Mouse (Mus musculus) left cerebral cortex, postnatal 36 days (tissue): ENCODE measurements around the gene Dnajc16. TPM values are rescaled to one million over a fixed set of nuclear protein-coding genes. Genes with fewer than 3 reads are reported as not detected.
"Not testable (repeated sequence)": the region's sequence is repeated elsewhere in the genome, so short reads cannot be mapped to it uniquely, and the experiment has no call there.

ENCODE experiments used
- DNase-seq, 2 experiments: peaks; one replicate each; pipeline ENCODE4 v3.0.0; 2021 to 2022; ENCODE audit warnings: low spot score in 2 of 2, mixed read lengths in 1 of 2
- intact Hi-C: fragments of 180-260 bp; cut with DNase I; formaldehyde crosslinking; loops from one replicate; pipeline ENCODE4 v1.15.1; 2025
- total RNA-seq, 2 experiments: library from RNA; stranded (reverse); gene quantifications; 2 replicates each; pipeline ENCODE4 v1.2.3; 2021

Gene Dnajc16
- total RNA-seq, 2 experiments from 2014 or later: 39.7 to 41.9 TPM

DNA sequence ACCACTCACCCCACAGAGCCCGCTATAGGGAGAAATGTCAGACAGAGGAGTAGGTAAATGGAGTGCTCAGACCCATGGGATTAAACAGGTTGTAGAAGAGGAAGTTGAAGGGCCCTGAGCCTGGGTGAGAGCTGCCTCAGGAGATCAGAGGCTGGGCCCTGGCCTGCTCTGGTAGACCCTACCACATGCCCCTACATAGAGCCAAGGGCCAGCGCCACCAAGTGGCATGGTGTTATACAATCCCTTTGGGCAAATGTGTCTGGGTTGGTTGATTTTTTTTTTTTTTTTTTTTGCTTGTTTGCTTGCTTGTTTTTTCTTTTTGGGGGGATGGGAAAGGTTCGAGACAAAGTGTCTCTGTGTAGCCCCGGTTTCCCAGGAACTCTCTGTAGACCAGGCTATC lies 13.4 kb upstream of the Dnajc16 start:
- no peak for DNase-seq
- intact Hi-C loops: no loop called here

DNA sequence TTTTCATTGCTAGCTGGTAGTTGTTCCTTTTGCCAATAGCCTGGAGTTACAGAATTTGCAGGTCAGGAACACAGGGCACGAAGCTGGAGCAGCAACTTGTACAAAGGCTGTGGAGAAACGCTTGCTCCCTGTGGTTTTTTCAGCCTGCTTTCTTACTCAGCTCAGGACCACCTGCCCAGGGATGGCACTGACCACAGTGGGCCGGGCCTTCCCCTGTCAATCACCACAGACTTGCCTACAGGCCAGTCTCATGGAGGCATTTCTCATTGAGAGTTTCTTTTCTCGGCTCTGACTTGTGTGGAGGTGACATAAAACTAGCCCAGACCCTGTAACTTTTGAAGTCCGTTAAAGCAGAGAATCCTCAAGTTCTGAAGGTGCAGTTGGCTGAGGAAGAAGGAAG lies 6.8 kb upstream of the Dnajc16 start:
- no peak for DNase-seq
- intact Hi-C loops: no loop called here

DNA sequence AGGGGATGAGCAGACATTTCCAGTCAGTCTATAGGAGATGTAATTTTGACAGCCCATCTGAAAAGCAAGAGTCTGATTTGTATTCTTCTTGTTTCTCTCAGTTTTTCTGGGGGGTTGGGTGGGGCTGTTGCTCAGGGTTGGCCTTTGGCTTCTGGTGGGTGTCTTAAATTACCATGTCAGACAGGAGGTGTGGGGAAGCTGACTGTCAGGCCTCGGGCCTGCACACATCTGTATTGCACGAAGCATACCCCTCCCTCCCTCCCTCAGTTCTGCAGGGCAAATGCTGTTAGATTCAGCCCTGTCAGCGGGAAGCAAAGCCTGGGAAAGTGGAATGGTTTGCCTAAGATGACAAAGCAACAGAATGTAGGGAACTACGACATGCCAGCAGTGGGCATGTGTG lies 6.2 kb upstream of the Dnajc16 start:
- intact Hi-C loops: no loop called here

DNA sequence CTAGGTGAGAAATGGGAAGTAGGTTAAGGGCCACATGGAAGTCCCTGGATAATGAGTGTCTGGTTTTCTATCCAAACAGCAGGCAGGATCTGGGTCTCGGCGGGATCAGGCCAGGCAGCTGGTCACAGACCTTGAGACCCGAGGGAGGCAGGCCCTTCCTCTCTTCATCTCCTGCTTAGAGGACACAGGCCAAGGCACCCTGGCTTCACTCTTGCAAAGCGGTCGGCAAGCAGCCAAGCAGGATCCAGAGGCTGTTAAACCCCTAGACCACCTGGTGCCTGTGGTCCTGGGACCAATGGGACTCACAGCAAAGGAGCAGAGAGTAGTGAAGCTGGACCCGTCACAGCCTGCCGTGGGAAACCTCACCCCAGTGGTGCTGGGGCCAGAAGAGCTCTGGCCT lies 5.6 kb upstream of the Dnajc16 start:
- intact Hi-C loops: no loop called here
- DNase-seq: no peak

More for the DNA sequence above, 6.2 kb upstream of the Dnajc16 start:
- no peak for DNase-seq

DNA sequence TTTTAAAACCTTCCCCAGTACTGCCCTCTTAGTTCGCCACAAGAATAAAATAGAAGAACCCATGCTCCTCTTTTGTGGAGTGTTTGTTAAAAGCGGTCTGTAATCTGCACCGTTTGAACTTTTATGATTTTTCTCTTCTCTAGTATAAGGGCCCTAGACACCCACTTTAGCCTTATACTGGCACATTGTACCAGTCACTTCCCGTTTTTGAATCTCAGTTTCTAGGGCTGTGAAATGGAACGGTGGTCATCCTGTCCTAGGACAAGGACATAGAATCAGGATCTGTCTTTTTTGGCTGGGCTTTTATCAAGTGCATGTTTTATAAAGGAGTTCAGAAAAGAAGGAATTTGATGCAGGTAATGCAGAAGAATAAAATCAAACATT lies 3.4 kb upstream of the Dnajc16 start:
- intact Hi-C loops: loop anchor here (5.0 kb wide), 1 partner anchor 72 kb away; the partner anchor contains the start of gene Ddi2
- DNase-seq: no peak

DNA sequence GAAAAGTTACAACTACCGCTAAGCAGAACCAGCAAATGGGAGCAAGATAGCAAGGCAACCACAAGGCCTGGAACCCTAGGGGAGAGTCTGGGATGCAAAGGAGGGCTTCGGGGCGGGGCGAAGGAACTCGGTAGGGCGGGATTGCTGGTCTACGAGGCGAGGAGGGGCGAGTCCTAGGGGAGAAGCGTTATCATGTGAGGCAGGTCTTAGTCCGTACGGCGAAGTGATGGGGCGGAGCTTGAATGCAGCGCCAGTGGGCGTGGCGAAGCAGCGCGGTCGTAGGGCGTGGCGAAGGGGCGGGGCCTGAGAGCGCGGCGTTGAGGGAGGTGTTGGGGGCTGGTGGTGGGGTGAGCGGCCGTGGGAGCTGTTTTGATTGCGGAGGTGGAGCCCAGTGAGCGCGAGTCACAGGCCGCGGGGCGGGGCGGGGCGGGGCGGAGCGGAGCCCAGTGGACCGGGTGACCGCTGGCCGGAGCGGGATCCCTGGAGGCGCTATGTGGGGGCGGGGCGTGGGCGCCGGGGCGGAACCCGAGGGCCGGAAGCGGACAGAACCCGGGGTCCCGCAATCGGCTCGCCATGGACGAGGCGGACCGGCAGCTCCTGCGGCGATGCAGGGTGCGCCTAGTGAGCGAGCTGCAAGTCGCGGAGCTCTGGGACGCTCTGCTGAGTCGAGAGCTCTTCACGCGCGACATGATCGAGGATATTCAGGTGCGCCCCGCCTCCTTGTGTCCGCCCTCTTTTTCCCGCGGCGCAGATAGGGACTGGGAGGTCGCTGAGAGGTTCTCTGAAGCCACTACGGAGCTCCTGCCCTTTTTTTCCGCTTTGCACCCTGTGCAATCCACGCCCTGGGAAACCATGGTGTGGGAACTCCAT lies 2.8 kb upstream of the Dnajc16 start, which contains the start of gene Casp9:
Gene Casp9, plus strand, starts transcription at position 331 of the 870 bp plus-strand sequence.
- intact Hi-C loops: loop anchor here (5.0 kb wide), 1 partner anchor 71 kb away; the partner anchor contains the start of gene Ddi2

DNA sequence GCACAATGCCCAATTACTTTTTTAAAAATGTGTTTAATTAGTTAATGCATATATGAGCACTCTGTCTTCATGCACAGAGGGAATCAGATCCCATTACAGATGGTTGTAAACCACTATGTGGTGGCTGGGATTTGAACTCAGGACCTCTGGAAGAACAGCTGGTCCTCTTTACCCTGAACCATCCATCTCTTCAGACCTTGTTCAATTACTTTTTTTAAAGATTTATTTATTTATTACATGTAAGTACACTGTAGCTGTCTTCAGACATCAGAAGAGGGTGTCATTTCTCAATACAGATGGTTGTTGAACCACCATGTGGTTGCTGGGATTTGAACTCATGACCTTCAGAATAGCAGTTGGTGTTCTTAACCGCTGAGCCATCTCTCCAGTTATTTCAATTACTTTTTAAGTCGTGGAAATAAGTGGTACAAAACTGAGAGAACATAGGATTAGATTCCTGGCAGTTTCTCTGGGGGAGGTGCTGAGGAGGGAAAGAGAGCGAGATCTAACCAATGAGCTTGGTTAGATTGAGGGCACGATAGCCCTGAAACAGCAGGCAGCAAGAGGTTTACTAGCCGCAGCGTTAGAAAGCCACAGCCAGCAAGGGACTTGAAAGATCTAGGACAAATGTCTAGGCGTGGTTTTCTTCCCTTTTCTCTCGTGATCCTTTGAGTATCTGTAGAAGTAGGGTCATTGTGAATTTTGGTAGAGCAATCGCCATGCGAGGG lies 2.0 kb upstream of the Dnajc16 start:
- intact Hi-C loops: loop anchor here (5.0 kb wide), 1 partner anchor 70 kb away; the partner anchor contains the start of gene Ddi2
- DNase-seq: no peak

More for the DNA sequence above, 2.8 kb upstream of the Dnajc16 start, which contains the start of gene Casp9:
- DNase-seq: peak; percentile 94 to 96

DNA sequence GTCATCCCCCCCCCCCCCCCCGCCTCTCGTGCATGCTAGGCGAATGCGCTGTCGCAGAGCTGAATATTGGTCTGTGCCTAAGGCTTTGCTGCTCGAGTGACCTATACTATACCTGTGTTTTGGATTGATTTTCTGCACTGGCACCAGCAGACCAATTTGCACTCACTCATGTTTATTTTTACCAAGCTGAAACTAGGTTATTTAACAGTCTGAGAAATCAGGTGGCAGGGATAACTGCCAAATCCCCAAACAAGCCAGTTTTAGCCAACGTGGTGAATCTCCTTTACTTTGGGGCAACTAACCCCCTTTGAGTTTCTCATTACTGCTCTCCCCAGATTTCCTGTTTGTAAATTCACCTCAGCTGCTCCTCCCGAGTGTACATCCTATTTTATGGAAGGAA lies 1.2 kb upstream of the Dnajc16 start:
- DNase-seq: no peak
- intact Hi-C loops: loop anchor here (5.0 kb wide), 1 partner anchor 70 kb away; the partner anchor contains the start of gene Ddi2

DNA sequence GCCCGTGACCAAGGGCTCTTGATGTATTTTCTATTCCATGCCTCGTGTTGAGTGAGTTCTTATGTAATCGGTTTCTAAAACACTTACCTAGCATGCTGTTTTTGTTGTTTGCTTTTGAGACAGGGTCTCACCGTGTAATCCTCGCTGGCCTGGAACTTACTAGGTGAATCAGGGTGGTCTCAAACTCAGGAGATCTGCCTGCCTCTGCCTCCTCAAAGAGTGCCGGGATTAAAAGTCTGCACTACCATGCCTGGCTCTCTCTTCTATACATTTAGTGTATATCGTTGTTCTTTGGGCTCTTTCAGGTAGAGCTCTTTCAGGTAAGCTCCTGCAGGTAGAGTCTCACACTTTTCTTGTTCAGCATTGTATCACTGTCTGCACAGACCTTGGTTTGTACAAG lies 755 bp upstream of the Dnajc16 start:
- DNase-seq: no peak
- intact Hi-C loops: loop anchor here (5.0 kb wide), 1 partner anchor 69 kb away; the partner anchor contains the start of gene Ddi2

DNA sequence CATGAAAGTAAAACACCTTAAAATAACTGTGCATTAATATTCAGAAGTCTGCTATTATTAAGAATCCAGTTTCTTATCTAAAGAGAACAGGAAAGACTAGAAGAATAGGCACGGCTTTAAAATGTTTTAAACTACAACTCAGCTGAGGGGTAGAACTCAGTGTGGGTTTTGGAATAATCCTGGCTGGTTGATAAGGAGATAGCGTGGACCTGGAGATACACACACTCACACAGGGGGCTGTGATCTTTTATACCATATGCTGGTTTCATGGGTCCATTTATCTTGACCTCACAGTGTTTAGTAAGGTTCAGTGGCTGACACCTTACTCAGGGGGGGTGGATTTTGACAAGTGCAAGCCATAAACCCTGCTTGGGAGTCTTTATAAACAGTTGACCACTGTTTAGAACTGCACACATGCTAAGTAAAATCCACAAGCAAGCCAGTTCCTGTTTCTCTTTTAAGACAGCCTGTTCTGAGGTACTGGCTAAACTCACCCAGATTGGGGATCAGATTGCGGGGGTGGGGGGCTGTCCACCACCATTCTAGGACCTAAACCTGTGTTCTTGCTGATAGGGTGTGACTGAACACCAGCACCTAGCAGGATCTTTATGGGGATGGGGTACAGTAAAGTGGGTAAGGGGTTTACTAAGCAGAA lies 1.0 kb downstream of the Dnajc16 start:
- intact Hi-C loops: loop anchor here (5.0 kb wide), 1 partner anchor 67 kb away; the partner anchor contains the start of gene Ddi2
- no peak for DNase-seq

DNA sequence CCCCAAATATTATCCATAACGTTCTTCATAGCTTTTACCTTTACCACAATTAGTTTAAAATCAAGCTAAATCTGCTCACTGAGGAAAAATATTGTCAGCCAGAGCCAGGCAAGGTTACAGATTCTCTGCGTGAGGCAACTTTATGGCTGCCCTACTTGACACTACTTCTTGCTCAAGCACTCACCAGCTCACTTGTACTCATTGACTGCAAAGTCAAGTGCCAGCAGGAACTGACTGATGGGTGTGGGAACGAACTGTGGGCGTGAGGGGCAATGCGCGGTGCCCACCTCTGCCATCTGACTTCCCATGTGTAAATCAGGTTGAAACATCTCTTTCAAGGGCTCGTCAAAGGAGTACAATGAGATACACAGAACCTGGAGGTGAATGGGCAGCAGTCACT lies 3.3 kb downstream of the Dnajc16 start:
- intact Hi-C loops: no loop called here
- DNase-seq: no peak

DNA sequence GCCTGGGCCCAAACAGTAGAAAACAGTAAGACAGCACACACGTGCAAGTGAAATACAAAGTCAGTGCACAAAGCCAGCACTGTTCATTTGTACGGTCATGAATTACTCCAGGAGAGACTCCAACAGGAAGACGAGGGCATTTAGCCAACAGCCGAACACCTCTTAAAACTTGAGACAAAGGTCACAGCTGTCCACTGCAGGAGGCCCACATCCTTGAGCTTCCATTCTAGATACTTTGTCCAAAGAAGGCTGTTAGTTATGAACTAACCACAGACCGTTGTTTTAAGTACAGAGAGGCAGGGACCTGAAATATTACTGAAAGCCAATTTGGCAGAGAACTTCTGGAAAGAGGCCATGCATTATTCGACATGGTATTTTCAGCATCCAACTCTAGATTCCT lies 3.7 kb downstream of the Dnajc16 start:
- intact Hi-C loops: no loop called here

DNA sequence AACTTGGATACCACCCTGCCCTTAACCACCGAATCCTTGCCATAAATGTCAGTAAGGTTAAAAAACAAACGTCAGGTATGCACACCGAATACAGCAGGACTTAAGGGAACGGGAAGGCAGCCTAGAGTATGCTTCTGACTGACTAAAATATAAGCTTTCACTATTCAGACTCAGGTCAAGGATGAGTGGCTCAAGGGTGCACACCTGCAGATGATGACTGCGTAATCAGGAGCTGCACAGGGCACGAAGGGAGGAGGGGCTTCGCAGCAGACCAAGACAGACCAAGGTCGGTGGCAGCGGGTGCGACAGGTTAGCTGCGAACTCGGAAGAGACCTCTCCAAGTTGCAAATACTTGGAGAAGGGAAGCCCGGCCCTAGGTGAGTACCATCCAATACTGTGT lies 4.6 kb downstream of the Dnajc16 start:
- intact Hi-C loops: no loop called here
- no peak for DNase-seq

More for the DNA sequence above, 3.7 kb downstream of the Dnajc16 start:
- DNase-seq: no peak

DNA sequence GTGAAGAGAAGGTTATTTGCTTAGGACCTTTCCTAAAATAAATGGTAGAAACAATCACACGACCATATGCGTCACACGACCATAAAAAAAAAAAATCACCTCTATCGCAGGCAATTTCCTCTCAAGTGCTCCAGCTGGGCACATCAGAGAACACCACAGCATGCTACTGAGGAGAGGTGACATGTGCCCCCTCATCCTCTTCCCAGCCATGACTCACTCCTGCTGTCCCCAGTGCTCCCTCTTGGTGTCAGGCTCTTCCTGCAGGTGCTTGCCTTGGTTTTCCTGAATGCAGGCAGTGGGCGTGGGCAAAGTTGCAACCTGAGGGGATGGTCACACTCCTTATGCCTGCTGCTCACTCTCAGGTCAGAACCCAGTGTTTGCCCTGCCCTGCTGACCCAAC lies 5.9 kb downstream of the Dnajc16 start:
- intact Hi-C loops: no loop called here
- no peak for DNase-seq

DNA sequence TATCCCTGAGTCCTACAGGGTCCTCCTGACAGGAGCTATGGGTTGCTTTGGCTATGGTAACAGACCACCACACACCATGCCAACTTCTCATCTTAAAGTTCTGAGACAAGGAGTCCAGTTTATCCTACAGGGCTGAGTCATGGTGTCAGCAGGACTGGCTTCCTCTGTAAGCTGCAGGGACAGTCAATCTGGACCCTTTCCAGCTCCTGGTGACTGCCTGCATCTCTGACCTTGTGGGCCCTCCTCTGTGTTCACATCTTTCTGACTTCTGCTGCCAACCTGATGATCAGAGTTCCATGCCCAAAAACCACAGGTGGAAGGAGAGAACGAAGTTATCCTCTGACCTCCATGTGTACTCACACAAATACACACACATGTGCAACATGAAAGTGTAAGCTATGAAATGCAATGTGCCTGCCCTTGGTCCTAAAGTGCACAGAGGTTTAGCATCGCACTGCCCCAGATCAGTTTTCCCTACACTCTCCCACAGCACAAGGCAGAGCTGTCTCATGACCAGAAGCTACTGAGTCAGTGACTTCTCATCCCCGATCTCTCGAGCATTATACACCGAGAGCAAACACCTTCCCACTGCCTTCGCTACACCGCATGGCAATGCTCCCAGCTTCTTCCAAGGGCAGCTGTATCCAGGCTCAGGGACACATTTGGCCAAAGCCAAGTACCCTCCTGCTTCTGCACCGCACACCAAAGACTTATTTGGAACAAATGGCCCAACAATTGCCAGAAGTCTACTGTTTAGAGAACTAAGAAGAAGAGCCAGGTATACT lies 9.3 kb downstream of the Dnajc16 start:
- intact Hi-C loops: no loop called here

DNA sequence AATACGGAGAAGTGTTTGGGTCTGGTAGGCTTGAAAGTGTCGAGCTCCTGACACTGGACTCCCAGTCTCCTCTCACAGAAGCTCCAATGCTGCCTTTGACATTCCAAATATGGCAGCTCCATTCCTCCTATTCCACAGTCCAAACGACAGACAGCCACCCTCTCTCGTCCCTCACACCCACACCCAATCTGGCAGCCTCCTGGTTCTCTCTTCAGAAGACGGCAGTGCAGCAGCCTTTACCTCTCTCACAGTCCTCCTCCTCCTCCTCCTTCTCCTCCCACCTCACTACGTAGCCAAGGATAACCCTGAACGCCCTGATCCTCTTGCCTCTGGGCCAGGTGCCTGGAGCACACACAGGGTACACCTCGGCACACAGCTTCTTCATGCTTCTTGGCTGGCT lies 10.9 kb downstream of the Dnajc16 start:
- intact Hi-C loops: no loop called here
- DNase-seq: peak; percentile 80 to 81

More for the DNA sequence above, 9.3 kb downstream of the Dnajc16 start:
- no peak for DNase-seq

DNA sequence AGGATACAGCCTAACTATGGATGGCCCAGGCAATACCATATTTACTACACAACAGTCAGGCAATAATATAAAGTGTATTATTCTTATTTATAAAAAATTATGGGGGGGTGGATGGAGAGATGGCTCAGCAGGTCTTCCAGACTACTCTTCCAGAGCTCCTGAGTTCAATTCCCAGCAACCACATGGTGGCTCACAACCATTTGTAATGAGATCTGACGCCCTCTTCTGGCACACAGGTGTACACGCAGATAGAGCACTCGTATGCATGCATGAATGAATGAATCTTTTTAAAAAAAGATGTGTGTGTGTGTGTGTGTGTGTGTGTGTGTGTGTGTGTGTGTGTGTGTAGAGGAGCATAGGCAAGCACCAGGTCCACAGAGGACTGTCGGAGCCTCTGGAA lies 17.7 kb downstream of the Dnajc16 start:
- DNase-seq, intact Hi-C loops: not testable (repeated sequence)

DNA sequence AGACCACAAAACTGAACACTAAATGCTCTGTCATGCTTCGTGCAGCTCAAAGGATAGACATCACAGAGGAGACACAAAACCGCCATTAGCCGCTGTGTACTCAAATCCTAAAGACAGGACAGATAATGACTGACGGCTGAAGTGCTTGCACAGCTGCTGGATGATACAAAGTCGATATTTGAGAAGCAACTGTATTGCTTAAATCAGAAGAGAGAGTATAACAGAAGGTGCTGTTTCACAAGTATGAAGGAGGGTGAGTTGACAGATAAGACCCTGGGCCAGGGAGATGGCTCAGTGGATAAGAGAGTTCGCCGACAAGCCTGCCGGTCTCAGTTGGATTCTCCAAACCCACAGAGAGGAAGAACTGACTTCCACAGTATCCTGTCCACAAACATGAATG lies 18.9 kb downstream of the Dnajc16 start:
- DNase-seq: no peak
- intact Hi-C loops: no loop called here

DNA sequence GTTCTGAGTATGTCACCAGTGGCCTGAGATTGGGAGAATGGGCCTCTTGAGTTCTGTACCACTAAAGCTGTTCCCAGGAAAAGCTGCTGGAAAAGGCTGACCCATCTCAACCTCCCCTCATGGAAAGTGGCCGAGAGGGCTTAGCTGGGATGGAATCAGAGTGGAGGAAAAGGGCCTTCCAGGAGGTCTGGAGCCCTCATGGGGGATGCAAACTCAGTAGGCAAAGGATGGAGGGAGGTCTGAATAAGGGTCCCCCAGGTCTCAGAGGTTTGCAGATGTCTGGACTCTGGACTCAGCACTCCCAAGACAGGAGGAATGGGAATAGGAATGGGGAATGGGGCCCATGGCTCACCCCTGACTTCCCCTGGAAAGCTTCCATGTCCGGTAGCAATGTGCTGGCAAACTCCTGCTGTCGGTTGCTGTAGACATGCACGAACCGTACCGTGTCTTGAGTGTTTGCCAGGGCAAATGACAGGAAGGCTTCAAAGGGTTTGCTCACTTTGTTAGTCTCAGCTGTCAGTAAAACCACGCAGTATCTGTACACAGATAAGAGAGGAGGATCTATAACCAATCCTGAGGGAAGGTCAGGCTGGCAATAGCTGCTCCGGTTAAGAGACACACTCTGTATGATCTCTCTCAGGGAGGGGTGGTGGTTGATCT lies 21.1 kb downstream of the Dnajc16 start:
- intact Hi-C loops: no loop called here
- no peak for DNase-seq
